Mouse (Mus musculus) natural killer cell, adult 2 months (primary cell): ENCODE data around the gene Bhlhe41.
A peak's percentile ranks its signal among the peaks of the same experiment; 100 is the strongest.

Source experiments
- DNase-seq, 2 experiments: peaks; one replicate each; pipeline ENCODE4 v3.0.0; 2022; ENCODE audit warnings: low spot score in 2 of 2

Gene Bhlhe41

GRCm38 (mm10) chr6:145846076-145846475, 19.3 kb downstream of the Bhlhe41 start:
- no peak for DNase-seq

GRCm38 (mm10) chr6:145845611-145846010, 19.7 kb downstream of the Bhlhe41 start:
- DNase-seq, result peak in 1 of 2 experiments; percentile 75

DNA sequence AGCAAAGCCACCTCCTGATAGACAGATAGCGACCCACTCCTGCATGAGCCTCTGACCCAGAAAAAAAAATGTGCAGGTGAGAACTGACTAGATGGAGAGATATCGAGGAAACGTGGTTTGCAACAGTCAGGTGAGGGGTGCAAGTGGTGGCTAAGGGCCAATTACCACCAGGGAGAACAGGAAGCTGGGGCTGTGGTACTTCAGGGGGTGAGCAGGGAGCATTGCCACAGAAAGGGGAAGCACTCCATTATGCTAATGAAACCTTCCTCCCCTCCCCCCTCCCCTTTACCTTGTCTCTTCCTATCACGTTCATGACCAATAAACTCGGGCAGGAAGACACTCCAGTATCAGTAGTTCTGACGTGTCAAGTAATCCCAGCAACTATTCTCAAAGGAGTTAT, 30.0 kb downstream of the Bhlhe41 start:
- peak in 1 of 2 experiments; percentile 64 for DNase-seq

DNA sequence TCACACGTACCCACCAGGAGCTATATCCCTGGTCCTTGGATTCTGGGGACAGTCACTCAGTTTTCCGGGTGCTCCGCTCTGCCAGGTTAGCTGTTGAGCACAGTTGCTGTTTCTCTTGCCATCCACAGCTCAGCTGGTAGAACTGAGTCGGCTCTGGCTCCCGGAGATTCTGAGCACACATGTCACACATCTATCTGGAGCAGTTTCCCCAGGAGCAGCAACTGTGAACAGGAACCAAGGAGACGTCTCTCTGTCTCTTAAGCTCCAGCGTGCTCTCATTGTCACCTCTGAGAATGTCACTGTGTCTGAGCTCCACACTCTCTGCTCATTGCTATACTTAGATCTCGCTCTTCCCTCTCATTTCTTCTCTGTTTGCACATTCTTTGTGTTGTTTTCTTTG, 32.4 kb downstream of the Bhlhe41 start:
- no peak for DNase-seq

GRCm38 (mm10) chr6:145830617-145831016, 34.7 kb downstream of the Bhlhe41 start:
- peak in 1 of 2 experiments; percentile 16 for DNase-seq

GRCm38 (mm10) chr6:145830117-145830516, 35.2 kb downstream of the Bhlhe41 start:
- peak; percentile 55 to 75 for DNase-seq

DNA sequence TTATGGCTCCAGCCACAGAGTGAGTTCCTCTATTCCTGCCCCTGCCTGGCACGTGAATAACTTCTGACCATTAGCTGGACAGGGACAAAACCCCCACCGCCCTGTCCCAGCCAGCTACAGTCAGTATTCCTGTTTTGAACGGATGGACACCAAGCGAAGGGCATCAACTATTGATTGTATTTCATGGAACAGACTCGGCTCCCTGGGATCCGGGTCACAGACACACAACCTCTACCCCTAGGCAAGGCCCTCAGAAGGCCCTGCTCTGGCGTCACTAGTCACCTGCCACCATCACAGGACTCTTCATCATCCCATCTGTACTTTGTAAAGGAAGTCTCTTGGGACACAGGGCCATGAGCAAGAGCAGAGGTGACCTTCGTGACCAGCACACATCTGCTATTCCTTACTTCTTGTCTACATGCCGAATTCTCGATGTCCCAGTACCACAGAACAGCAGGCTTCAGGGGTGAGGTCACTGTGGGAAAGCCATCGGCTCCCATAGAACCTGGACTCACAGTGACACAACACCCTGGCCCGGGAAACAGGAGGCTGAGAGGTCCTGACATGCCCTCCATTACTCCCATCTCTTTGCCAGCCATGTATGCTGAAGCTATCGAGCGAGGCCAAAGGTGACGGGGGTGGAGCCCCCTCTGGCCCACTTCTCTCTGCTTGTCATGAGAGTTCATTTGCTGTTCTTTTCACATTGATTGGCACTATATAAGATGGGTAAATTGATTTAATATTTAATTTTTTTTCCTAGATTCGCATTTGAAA, 36.1 kb downstream of the Bhlhe41 start:
- DNase-seq, result no peak

- DNase-seq, result no peak
Measured at GRCm38 (mm10) chr6:145826305-145826704, 39.1 kb downstream of the Bhlhe41 start.

DNA sequence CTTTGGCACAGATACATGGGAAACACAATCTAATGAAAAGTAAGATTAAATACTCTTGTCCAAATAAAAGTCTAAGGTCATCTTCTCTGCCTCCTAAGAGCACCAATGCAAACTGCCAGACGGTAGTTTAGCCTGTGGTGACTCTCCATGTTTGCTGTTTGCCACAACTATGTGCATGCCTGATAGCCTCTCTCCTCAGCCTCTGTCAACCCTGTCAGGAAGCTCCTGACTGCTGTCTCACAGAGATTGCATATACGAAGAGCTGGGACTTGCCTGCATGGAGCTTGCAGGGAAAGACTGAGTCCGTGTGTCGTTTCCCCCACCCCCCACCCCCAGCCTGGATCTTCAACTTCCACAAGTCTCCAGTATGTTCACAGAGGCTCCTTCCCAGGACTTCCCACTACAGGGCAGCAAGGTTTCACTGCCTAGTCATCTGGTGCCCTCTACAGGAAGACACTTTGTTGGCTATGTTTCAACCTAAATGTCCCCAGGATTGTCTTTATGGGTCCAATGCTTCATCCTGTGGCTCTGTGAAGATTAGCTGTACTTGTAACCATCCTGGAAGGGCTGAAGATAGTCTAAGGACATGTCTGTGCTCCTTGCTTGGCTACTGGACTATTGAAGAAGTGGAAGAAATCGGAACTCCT, 41.6 kb downstream of the Bhlhe41 start:
- no peak for DNase-seq

DNA sequence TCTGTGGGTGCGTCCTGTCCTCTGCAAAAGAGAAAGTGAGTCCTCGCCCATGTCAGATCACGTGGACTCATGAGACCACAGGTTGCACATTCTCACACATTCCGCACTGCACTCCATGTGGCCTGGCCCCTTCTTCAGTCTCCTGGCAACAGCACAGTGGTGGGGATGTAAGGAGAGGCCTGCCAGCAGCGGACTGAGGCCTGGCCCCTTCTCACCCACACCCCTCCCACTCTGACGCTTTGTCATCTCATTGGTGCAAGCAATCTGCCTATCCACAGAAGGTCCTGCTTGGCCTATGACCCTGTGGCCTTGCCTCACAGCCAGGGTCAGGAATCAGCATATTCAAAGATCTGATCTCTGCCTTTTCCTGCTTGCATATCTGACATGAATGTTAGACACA, 42.3 kb downstream of the Bhlhe41 start:
- no peak for DNase-seq

GRCm38 (mm10) chr6:145822218-145822617, 43.1 kb downstream of the Bhlhe41 start:
- no peak for DNase-seq

- no peak for DNase-seq
Measured at GRCm38 (mm10) chr6:145819151-145819550, 46.2 kb downstream of the Bhlhe41 start.

GRCm38 (mm10) chr6:145815200-145815599, 50.2 kb downstream of the Bhlhe41 start:
- DNase-seq, result no peak

DNA sequence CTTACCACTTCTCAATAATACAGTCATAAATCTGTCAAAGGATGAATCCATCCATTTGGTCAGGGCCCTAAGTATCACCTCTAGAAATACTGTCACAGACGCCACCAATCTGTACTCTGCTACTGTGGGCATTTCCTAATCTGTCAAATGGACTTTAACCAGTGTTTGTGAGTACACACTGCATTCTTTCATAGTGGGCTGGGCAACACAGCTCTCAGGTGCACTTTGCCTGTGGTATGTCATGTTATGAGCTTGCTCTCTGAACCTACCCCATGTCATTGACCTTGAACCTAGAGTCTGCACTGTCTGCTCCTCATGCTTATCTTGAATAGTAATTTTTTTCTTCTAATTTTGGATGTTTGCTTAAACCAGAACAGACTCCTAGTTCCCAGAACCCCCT, 54.2 kb downstream of the Bhlhe41 start:
- no peak for DNase-seq

GRCm38 (mm10) chr6:145810015-145810414, 55.3 kb downstream of the Bhlhe41 start:
- DNase-seq, result no peak

GRCm38 (mm10) chr6:145809566-145809965, 55.8 kb downstream of the Bhlhe41 start:
- DNase-seq, result no peak
